Mouse (Mus musculus): ENCODE measurements at regions not wholly inside any gene's neighbourhood (a gene's known extent, or its start where the extent isn't known, plus 50 kb on each side); places are given as distances from the start of the nearest gene placed in this dataset.

DNA sequence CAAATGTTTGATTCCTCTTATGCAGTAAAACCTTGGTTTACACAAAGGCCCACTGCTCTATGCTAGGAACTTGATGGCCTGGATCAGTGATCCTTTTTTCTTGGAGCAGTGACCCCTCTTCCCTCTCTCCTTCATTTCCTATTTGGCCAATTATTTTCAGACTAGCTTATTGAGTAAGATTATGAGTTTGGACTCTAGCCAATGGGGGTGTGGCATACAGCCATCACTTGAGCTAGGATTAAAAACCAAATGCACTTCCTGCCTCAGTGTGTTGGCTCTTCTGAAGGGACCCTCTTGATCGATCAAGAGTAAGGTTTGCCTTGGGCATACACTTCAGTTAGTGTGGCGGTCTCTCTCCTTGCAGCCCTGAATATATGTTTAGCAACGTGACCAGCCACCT lies 1172.6 kb upstream of the Gulo start:
- no peak for ATAC-seq
- H3K9ac ChIP-seq (ENCODE audit: low read depth, low read length): no peak overlapping the region
- WGBS: 57% methylated on average over 3 of the region's 3 CpGs

DNA sequence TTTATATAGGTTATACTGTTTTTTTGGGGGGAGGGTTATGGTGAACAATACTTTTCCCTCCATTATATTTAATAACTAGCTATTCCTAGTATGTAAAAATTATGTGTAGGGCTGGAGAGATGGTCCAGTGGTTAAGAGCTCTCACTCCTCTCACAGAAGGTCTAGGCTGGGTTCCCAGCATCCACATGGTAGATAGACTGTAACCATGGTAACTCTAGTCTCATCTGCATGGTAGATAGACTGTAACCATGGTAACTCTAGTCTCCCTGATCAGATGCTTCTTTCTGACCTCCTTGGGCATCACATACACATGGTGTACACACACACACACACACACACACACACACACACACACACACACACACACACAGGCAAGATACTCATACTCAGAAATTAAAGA lies 1170.5 kb upstream of the Gulo start:
- no peak overlapping the region for H3K27ac ChIP-seq (ENCODE audit: low read length)
- no peaks in the 10 kb centered on the region for H3K36me3 ChIP-seq (ENCODE audit: control insufficient read depth, insufficient read depth, low read length)
- no peak overlapping the region for H3K4me2 ChIP-seq (ENCODE audit: low read length)
- no peaks in the 10 kb centered on the region for H3K9me3 ChIP-seq (replicated peaks; ENCODE audit: control insufficient read depth, low read length, poor library complexity, severe bottlenecking)
- H3K4me1 ChIP-seq (ENCODE audit: control insufficient read depth, insufficient read depth, low read length): no peaks in the 10 kb centered on the region
- H3K27me3 ChIP-seq (ENCODE audit: control insufficient read depth, insufficient read depth, low read depth, low read length): no peaks in the 10 kb centered on the region
- peak; percentile 75 for ATAC-seq
- no peak overlapping the region for H3K4me3 ChIP-seq (ENCODE audit: low read depth, low read length)
- H3K9ac ChIP-seq (ENCODE audit: low read depth, low read length): no peak overlapping the region

More for the DNA sequence above, 1172.6 kb upstream of the Gulo start:
- no peak overlapping the region for H3K4me3 ChIP-seq (ENCODE audit: low read depth, low read length)
- no peak overlapping the region for H3K27ac ChIP-seq (ENCODE audit: low read length)
- H3K4me1 ChIP-seq (ENCODE audit: control insufficient read depth, insufficient read depth, low read length): no peaks in the 10 kb centered on the region
- H3K27me3 ChIP-seq (ENCODE audit: control insufficient read depth, insufficient read depth, low read depth, low read length): no peaks in the 10 kb centered on the region
- H3K36me3 ChIP-seq (ENCODE audit: control insufficient read depth, insufficient read depth, low read length): no peaks in the 10 kb centered on the region
- H3K9me3 ChIP-seq (replicated peaks; ENCODE audit: control insufficient read depth, low read length, poor library complexity, severe bottlenecking): no peaks in the 10 kb centered on the region
- no peak overlapping the region for H3K4me2 ChIP-seq (ENCODE audit: low read length)

DNA sequence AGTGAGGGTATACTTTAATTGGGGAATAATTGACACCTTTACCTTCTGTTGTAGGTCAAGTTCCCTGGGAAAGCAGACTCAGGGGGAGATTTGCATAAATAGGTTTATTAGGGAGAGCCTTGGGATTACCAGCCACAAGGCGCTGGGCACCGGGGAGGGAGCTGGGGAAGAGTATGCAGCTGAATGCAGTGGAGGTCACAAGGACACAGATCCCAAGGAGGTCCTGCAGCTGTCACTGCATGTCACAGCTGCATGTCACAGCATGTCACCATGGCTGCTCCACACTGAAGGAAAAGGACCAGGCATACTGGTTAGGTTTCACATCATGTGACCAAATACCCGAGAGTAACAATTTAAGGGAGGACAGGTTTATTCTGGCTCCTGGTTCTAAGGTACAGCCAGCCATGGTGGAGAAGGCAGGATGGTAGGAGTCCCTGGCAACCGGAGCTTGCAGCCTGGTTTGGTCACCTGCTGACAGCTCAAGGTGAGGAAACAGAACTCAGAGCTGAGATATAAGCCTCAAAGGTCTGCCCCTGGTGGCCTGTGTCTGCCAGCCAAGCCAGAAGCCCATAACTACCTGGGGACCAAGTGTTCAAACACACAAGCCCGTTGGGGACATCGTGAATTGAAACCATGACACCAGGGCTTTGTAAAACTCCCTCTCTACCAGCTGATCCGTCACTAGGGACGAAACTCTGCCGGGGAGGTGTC lies 1169.5 kb upstream of the Gulo start:
- no peak overlapping the region for H3K27ac ChIP-seq (ENCODE audit: low read length)
- H3K27me3 ChIP-seq (ENCODE audit: control insufficient read depth, insufficient read depth, low read depth, low read length): no peaks in the 10 kb centered on the region
- H3K4me2 ChIP-seq (ENCODE audit: low read length): no peak overlapping the region
- 51% methylated on average over 9 of the region's 9 CpGs for WGBS
- no peaks in the 10 kb centered on the region for H3K36me3 ChIP-seq (ENCODE audit: control insufficient read depth, insufficient read depth, low read length)
- no peaks in the 10 kb centered on the region for H3K4me1 ChIP-seq (ENCODE audit: control insufficient read depth, insufficient read depth, low read length)
- ATAC-seq: no peak
- no peak overlapping the region for H3K4me3 ChIP-seq (ENCODE audit: low read depth, low read length)
- H3K9me3 ChIP-seq (replicated peaks; ENCODE audit: control insufficient read depth, low read length, poor library complexity, severe bottlenecking): no peaks in the 10 kb centered on the region
- no peak overlapping the region for H3K9ac ChIP-seq (ENCODE audit: low read depth, low read length)

DNA sequence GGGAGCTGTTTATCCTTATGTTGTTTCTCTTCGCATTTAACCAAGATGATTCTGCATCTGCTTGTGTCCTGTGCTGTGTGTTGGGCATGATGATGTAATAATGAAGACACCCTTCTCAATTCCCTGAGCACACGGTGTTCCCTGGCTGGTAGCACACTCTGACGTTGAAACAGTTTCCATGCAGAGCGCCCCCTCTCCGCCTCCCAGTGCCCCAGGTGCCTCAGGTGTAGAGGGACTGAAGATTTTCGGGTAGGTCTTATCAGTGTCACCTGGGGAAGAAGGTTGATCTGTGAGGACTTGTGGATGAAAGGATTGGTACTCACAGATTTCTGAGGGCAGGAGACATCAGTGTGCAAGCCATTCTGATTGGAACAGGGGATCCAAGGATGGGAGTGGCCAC lies 1167.7 kb upstream of the Gulo start:
- Histone ChIP-seq H3K36me3 (ENCODE audit: control insufficient read depth, insufficient read depth, low read length) (no peaks in the 10 kb centered on the region), H3K4me1 (ENCODE audit: control insufficient read depth, insufficient read depth, low read length) (no peaks in the 10 kb centered on the region), H3K9me3 (replicated peaks; ENCODE audit: control insufficient read depth, low read length, poor library complexity, severe bottlenecking) (no peaks in the 10 kb centered on the region), H3K27ac (ENCODE audit: low read length) (no peak overlapping the region), H3K9ac (ENCODE audit: low read depth, low read length) (no peak overlapping the region), H3K4me2 (ENCODE audit: low read length) (no peak overlapping the region), H3K4me3 (ENCODE audit: low read depth, low read length) (no peak overlapping the region), H3K27me3 (ENCODE audit: control insufficient read depth, insufficient read depth, low read depth, low read length) (no peaks in the 10 kb centered on the region)
- no peak for ATAC-seq
- WGBS: 78% methylated on average over 6 of the region's 6 CpGs

DNA sequence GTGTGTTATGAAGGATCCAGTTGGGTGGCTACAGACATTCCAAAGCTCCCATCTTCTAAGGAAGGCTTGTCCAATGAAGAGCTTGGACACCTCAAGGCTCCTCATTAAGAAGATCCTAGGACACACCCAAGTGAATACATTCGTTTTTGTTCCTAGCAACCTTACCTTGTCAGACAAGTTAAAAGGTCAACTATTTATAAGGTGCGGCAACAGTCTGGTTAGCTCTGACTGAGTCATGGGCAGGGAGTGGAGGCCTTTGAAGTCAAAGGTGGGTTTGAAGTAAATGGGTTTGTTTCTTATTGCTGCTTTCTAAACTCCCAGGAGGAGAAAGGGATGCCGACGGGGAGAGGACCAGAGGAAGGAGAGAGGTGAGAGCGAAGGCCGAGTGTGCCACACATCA lies 1167.1 kb upstream of the Gulo start:
- no peaks in the 10 kb centered on the region for H3K27me3 ChIP-seq (ENCODE audit: control insufficient read depth, insufficient read depth, low read depth, low read length)
- H3K9me3 ChIP-seq (replicated peaks; ENCODE audit: control insufficient read depth, low read length, poor library complexity, severe bottlenecking): no peaks in the 10 kb centered on the region
- H3K9ac ChIP-seq (ENCODE audit: low read depth, low read length): no peak overlapping the region
- 89% methylated on average over 6 of the region's 6 CpGs for WGBS
- no peak overlapping the region for H3K27ac ChIP-seq (ENCODE audit: low read length)
- no peaks in the 10 kb centered on the region for H3K4me1 ChIP-seq (ENCODE audit: control insufficient read depth, insufficient read depth, low read length)
- H3K4me3 ChIP-seq (ENCODE audit: low read depth, low read length): no peak overlapping the region
- no peak for ATAC-seq
- H3K36me3 ChIP-seq (ENCODE audit: control insufficient read depth, insufficient read depth, low read length): no peaks in the 10 kb centered on the region
- H3K4me2 ChIP-seq (ENCODE audit: low read length): no peak overlapping the region

DNA sequence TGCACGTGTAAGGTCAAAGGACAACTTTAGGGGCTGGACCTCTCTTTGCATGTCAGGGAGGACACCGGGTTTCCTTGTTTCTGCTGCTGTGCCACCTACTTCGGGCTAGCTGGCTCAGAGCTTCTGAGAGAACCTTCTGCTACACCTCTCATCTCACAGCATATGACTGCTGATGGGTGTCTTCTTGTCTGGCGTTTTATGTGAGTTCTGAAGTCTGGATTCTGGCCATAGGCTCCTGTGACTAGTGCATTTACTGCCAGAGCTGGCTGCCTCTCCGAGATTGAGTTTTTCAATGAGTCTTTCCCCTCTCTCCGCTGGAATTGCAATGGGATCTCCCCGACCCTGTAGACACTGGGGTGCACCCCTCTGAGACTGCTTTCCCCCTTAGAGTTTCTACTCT lies 1165.9 kb upstream of the Gulo start:
- Histone ChIP-seq H3K4me1 (ENCODE audit: control insufficient read depth, insufficient read depth, low read length) (no peaks in the 10 kb centered on the region), H3K36me3 (ENCODE audit: control insufficient read depth, insufficient read depth, low read length) (no peaks in the 10 kb centered on the region), H3K4me3 (ENCODE audit: low read depth, low read length) (no peak overlapping the region), H3K9ac (ENCODE audit: low read depth, low read length) (no peak overlapping the region), H3K4me2 (ENCODE audit: low read length) (no peak overlapping the region), H3K27ac (ENCODE audit: low read length) (no peak overlapping the region), H3K9me3 (replicated peaks; ENCODE audit: control insufficient read depth, low read length, poor library complexity, severe bottlenecking) (no peaks in the 10 kb centered on the region), H3K27me3 (ENCODE audit: control insufficient read depth, insufficient read depth, low read depth, low read length) (no peaks in the 10 kb centered on the region)
- 81% methylated on average over 7 of the region's 7 CpGs for WGBS
- ATAC-seq: no peak

DNA sequence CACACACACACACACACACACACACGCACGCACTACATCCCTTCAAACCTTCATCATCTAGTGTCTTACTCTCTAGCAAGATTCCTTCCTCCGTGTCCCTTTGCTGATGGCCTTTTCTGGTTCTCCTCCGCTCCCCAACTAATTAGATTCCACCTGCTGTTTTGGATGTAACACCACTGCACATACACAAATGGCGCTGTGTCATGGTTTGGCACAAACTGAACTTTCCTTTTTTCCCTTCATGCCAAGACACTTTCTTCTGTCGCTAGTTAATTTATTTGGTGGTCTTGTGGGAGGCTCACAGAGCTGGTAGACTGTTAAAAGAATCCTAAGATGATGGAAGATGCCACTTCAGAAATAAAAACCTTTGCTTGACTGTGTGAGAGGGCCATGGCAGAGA lies 1161.8 kb upstream of the Gulo start:
- Histone ChIP-seq H3K4me2 (ENCODE audit: low read length) (no peak overlapping the region), H3K36me3 (ENCODE audit: control insufficient read depth, insufficient read depth, low read length) (no peaks in the 10 kb centered on the region), H3K9ac (ENCODE audit: low read depth, low read length) (no peak overlapping the region), H3K9me3 (replicated peaks; ENCODE audit: control insufficient read depth, low read length, poor library complexity, severe bottlenecking) (no peaks in the 10 kb centered on the region), H3K4me1 (ENCODE audit: control insufficient read depth, insufficient read depth, low read length) (0 out of 2 replicates have a peak, but pooled peaks cover 2% of the 10 kb centered on the region), H3K27ac (ENCODE audit: low read length) (no peak overlapping the region), H3K27me3 (ENCODE audit: control insufficient read depth, insufficient read depth, low read depth, low read length) (no peaks in the 10 kb centered on the region), H3K4me3 (ENCODE audit: low read depth, low read length) (no peak overlapping the region)
- no peak for ATAC-seq
- 74% methylated on average over 6 of the region's 6 CpGs for WGBS

DNA sequence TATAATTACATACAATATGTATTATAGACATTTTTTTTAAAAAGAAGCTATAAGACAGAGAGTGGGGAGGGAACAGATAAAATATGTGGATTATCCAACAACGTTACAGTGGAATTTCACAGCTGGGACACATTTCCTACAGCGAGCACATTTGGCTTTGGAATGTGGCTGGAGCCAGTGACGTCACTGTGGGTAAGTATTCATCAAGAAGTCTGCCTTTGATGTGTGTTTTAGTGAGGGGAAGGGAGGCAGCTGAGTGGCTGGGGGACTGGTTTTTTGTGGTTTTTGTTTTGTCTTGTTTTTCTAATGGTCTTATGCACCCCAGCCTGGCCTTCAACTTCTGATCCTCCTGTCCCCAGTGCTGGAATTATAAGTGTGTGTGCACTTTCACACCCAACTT lies 1161.2 kb upstream of the Gulo start:
- Histone ChIP-seq H3K27me3 (ENCODE audit: control insufficient read depth, insufficient read depth, low read depth, low read length) (no peaks in the 10 kb centered on the region), H3K9me3 (replicated peaks; ENCODE audit: control insufficient read depth, low read length, poor library complexity, severe bottlenecking) (no peaks in the 10 kb centered on the region), H3K9ac (ENCODE audit: low read depth, low read length) (no peak overlapping the region), H3K4me3 (ENCODE audit: low read depth, low read length) (no peak overlapping the region), H3K4me2 (ENCODE audit: low read length) (no peak overlapping the region), H3K36me3 (ENCODE audit: control insufficient read depth, insufficient read depth, low read length) (no peaks in the 10 kb centered on the region), H3K27ac (ENCODE audit: low read length) (no peak overlapping the region), H3K4me1 (ENCODE audit: control insufficient read depth, insufficient read depth, low read length) (0 out of 2 replicates have a peak, but pooled peaks cover 2% of the 10 kb centered on the region)
- ATAC-seq: no peak
- 59% methylated on average over 3 of the region's 3 CpGs for WGBS

DNA sequence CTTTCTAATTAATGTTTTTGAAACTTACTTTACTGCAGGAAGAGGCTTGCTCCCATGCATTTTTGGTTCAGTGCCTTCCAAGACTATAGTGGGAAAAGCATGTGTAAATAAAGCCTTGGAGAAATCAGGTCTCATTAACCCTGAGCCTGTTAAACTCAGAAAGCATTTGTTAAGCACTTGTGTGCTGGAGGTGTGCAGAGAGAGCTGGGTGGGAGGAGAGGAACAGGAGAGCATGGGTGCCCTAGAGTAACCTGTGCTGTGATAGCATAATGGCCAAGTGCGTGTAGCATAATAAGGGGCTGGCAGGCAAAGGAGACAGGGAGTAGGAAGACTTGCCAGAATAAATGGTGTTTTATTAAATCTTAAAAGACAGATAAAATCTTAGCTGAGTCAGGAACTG lies 1160.2 kb upstream of the Gulo start:
- 57% methylated on average over 1 of the region's 1 CpGs for WGBS
- no peak overlapping the region for H3K27ac ChIP-seq (ENCODE audit: low read length)
- no peak for ATAC-seq

More for the DNA sequence above, 1160.2 kb upstream of the Gulo start:
- Histone ChIP-seq H3K4me3 (ENCODE audit: low read depth, low read length) (no peak overlapping the region), H3K27me3 (ENCODE audit: control insufficient read depth, insufficient read depth, low read depth, low read length) (no peaks in the 10 kb centered on the region), H3K9ac (ENCODE audit: low read depth, low read length) (no peak overlapping the region), H3K9me3 (replicated peaks; ENCODE audit: control insufficient read depth, low read length, poor library complexity, severe bottlenecking) (no peaks in the 10 kb centered on the region), H3K4me1 (ENCODE audit: control insufficient read depth, insufficient read depth, low read length) (0 out of 2 replicates have a peak, but pooled peaks cover 2% of the 10 kb centered on the region), H3K4me2 (ENCODE audit: low read length) (no peak overlapping the region), H3K36me3 (ENCODE audit: control insufficient read depth, insufficient read depth, low read length) (no peaks in the 10 kb centered on the region)

All from midbrain, embryonic 16.5 days (tissue).